Comparison of ENCODE assay signal across 8 mouse cellular contexts in genomic region chr9:31151050-31151449, GRCm38 (mm10). TPM values are rescaled to one million over a fixed set of nuclear protein-coding genes. Genes with fewer than 3 reads are reported as not detected.
DNase-seq lines count a peak whose midpoint lies in the region; ATAC-seq and TF ChIP-seq lines count a peak whose summit lies in the region.
"Had no signal": no experiment of that assay in that cellular context is flagged by ENCODE, and none has a peak within 500 bp of the region (broad histone marks: within the 10 kb centered on the region; RNA-seq: fewer than 3 reads in every experiment).

No protein-coding gene starts in this region.

- TF ChIP-seq POLR2A in limb, embryonic 14.5 days (IDR thresholded peaks at IDR 0.05; ENCODE audit: borderline replicate concordance, extremely low read depth, insufficient read depth, insufficient read length) = no peak

- no peaks in the 10 kb centered on the region for H3K9me3 ChIP-seq in limb, embryonic 14.5 days (ENCODE audit: control insufficient read depth, low read length)
- no peaks in the 10 kb centered on the region for H3K9me3 ChIP-seq in limb, embryonic 10.5 days (replicated peaks)

- no peak overlapping the region for H3K4me3 ChIP-seq in limb, embryonic 14.5 days (replicated peaks; ENCODE audit: low read length)
- H3K4me3 ChIP-seq in limb, embryonic 10.5 days = no peak overlapping the region

- no peak overlapping the region for H3K9ac ChIP-seq in limb, embryonic 14.5 days (ENCODE audit: low read depth, low read length, severe bottlenecking)

- H3K27me3 ChIP-seq in limb, embryonic 14.5 days (ENCODE audit: control insufficient read depth, insufficient read depth, low read length) = no peaks in the 10 kb centered on the region
- no peaks in the 10 kb centered on the region for H3K27me3 ChIP-seq in limb, embryonic 10.5 days (ENCODE audit: low read depth, poor library complexity, severe bottlenecking)

- H3K4me2 ChIP-seq in limb, embryonic 14.5 days (replicated peaks; ENCODE audit: low read depth, low read length, severe bottlenecking) = no peak overlapping the region

- ATAC-seq in limb, embryonic 14.5 days (ENCODE audit: low FRiP score, low read depth) = no peak

- H3K4me1 ChIP-seq in limb, embryonic 14.5 days (ENCODE audit: control insufficient read depth, insufficient read depth, low read length) = no peaks in the 10 kb centered on the region
- no peaks in the 10 kb centered on the region for H3K4me1 ChIP-seq in limb, embryonic 10.5 days

- no peak overlapping the region for H3K27ac ChIP-seq in limb, embryonic 14.5 days (replicated peaks; ENCODE audit: low read depth, low read length)
- H3K27ac ChIP-seq in limb, embryonic 10.5 days = no peak overlapping the region

- WGBS in limb, embryonic 14.5 days = 85% methylated on average over 2 of the region's 2 CpGs
- 84% methylated on average over 2 of the region's 2 CpGs for WGBS in limb, embryonic 10.5 days

- peaks cover 65% of the 10 kb centered on the region for H3K36me3 ChIP-seq in limb, embryonic 14.5 days (ENCODE audit: control insufficient read depth, insufficient read depth, low read length)
- peaks cover 85% of the 10 kb centered on the region for H3K36me3 ChIP-seq in limb, embryonic 10.5 days

- peak; percentile 29 for DNase-seq in limb, embryonic 14.5 days (ENCODE audit: low spot score)
- no peak for DNase-seq in limb, embryonic 10.5 days (ENCODE audit: low spot score)
- peak; percentile 59 for DNase-seq in MN1 (ENCODE audit: low spot score)
- DNase-seq in embryo, embryonic 9.5 days (ENCODE audit: extremely low spot score) = peak; percentile 52
- peak; percentile 80 for DNase-seq in naive thymus-derived CD4-positive, alpha-beta T cell, adult 2 months (ENCODE audit: low read depth)
- DNase-seq in right cerebral cortex, postnatal 10 days (ENCODE audit: low spot score in 2 of 2) = no peak
- DNase-seq in kidney, postnatal 25 days = no peak
- DNase-seq: left cerebral cortex, postnatal 4 days had no signal

RNA-seq across cellular contexts. Expression of gene St14, which starts 19.4 kb away (rescaled TPM):
- 7.8 and 8.4 TPM in 2 replicates for polyA plus RNA-seq in limb, embryonic 14.5 days (2012; rRNA removed)
- polyA plus RNA-seq in limb, embryonic 14.5 days (2014; fragmentation: Nextera tagmentation; extraction: Ambion mirVana) = 11.4 and 12.3 TPM in 2 replicates
- 11.3 and 13.2 TPM in 2 replicates for polyA plus RNA-seq in limb, embryonic 10.5 days (2016; fragmentation: Nextera tagmentation; extraction: Ambion mirVana)

Comparison
In these comparisons a context has a peak if more than half of its experiments do, and no peak if none do; other contexts are left out.
1. DNase-seq: peak in limb, embryonic 14.5 days (single experiment), MN1 (single experiment), embryo, embryonic 9.5 days (single experiment) and naive thymus-derived CD4-positive, alpha-beta T cell, adult 2 months (single experiment); none in limb, embryonic 10.5 days (single experiment), right cerebral cortex, postnatal 10 days (0 of 2) and kidney, postnatal 25 days (0 of 2).